Mouse (Mus musculus): Measurements from ENCODE around the gene Kantr.

Kantr gene

GRCm38 (mm10) chrX:152279384-152279783 lies 47.9 kb downstream of the Kantr start:
- in situ Hi-C loops (cut with MboI, MseI), result no loop called here

- in situ Hi-C loops (cut with MboI, MseI), result no loop called here
These were observed 56.1 kb downstream of the Kantr start for GRCm38 (mm10) chrX:152271189-152271588.
